Mouse (Mus musculus): ENCODE results near the gene Galns.

Gene Galns

GRCm38 (mm10) chr8:122531312-122531711 lies 80.0 kb downstream of the Galns start:
- DNase-seq: peak in 1 of 2 experiments; percentile 39

- no peak for DNase-seq
These were observed 82.1 kb downstream of the Galns start for GRCm38 (mm10) chr8:122529159-122529558.

Data from kidney, postnatal 4 days (tissue).